Mouse (Mus musculus) G1E (cell line): ENCODE measurements around the gene Itih5.

Experiments used
- CTCF ChIP-seq: IDR thresholded peaks from 2 replicates; pipeline ENCODE4 v1.5.1; 2012; ENCODE audit warnings: low read depth, low read length, inconsistent platforms, mixed read lengths
- GATA1 ChIP-seq: IDR thresholded peaks from 2 replicates; pipeline ENCODE4 v1.6.1; 2012; ENCODE audit warnings: borderline replicate concordance, low read length, inconsistent platforms, mixed read lengths
- POLR2AphosphoS5 ChIP-seq: IDR thresholded peaks from 2 replicates; pipeline ENCODE4 v1.6.1; 2012; ENCODE audit warnings: low read depth, low read length, inconsistent platforms; ENCODE audit not compliant: insufficient replicate concordance
- TAL1 ChIP-seq: conservative IDR thresholded peaks from 2 replicates; pipeline ENCODE4 v1.6.1; 2012; ENCODE audit warnings: low read depth, low read length, inconsistent platforms, mixed read lengths

DNA sequence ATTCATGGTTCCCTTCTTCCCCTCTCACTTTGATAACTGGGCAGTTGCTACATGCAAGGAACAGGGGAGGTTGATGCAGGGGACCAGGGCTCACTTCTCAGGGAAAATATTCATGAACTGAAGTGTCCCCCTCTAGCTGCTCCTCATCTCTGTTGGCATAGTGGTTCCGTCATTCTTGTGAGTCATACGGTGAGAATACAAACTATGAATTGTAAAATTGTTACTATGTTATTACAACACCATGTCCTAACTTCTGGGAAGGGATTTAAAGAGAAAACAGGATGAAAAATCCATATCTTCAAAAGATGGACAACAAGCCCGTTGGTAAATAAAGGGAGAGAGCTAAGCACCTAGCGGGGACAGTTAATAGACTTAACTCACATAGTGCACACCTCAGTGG is 22.1 kb upstream of the Itih5 start, which contains the start of gene Itih2:
- TF ChIP-seq POLR2AphosphoS5: no peak
- TF ChIP-seq CTCF: no peak
- TF ChIP-seq TAL1: no peak
- TF ChIP-seq GATA1: no peak
